Mouse (Mus musculus): ENCODE data around the gene Foxp4. TPM values are rescaled to one million over a fixed set of nuclear protein-coding genes. Genes with fewer than 3 reads are reported as not detected.

Foxp4 gene
- total RNA-seq, 4 experiments from 2014 or later, result 21.5 to 39.2 (median 31.0) TPM

DNA sequence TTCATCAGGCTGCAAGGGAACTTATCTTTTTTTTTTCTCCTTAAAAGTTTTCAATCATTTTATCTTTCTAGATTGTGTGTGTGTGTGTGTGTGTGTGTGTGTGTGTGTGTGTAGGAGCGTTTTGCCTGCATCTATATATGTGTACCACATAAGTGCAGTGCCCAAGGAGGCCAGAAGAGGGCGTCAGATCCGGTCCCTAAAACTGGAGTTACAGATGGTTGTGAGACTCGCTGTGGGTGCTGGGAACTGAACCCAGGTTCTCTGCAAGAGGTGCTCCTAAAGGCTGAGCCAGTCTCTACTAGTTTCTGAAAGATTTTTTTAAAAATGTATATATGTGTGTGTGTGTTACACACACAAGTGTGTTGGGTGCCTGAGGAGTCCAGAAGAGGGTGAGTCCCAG is 5.0 kb upstream of the Foxp4 start:
- DNase-seq, result no peak

DNA sequence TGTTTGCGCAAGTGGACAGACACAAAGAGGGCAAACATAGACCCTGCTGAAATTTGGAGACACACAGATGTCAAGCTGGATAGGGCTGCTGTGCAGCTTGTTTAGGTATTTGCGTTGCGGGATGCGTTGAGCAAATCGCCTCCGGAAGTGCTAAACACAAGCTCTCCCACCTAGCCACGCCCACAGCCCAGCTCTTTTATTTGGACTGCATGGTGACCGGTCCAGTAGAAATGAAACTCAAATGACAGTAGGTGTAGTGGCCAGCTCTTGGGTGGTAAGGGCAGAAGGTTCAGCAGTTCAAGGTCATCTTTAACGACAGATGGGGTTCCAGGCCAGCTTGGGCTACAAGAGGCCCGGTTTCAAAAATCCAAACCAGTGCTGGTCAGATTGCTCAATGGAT is 1.5 kb upstream of the Foxp4 start:
- no peak for DNase-seq

DNA sequence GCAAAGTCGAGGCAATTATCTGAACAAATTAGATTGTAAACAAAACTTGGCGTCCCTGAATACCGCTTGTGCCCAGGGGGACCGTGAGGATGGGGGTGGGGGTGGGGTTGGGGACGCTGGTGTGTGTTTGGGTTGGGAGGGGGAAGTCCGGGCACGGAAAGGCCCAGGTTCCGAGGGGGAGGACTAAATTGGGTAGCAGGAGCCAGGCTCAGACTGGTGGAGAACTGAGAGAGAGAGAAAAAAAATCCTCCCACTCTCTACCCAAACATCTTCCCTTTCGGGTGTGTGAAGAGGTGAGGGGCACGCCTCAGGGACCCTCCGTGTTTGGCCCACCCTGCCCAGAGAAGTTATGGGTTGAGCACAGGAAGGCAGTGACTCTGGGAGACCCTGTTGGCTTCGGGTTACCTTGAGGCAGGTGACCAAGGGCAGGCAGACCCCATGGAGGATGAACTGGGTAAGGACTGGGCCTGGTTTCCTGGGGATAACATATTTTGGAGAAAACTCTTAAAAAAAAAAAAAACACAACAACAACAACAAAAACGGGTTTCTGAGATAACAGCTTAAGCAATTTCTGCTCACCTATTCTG is 988 bp upstream of the Foxp4 start:
- no peak for DNase-seq

DNA sequence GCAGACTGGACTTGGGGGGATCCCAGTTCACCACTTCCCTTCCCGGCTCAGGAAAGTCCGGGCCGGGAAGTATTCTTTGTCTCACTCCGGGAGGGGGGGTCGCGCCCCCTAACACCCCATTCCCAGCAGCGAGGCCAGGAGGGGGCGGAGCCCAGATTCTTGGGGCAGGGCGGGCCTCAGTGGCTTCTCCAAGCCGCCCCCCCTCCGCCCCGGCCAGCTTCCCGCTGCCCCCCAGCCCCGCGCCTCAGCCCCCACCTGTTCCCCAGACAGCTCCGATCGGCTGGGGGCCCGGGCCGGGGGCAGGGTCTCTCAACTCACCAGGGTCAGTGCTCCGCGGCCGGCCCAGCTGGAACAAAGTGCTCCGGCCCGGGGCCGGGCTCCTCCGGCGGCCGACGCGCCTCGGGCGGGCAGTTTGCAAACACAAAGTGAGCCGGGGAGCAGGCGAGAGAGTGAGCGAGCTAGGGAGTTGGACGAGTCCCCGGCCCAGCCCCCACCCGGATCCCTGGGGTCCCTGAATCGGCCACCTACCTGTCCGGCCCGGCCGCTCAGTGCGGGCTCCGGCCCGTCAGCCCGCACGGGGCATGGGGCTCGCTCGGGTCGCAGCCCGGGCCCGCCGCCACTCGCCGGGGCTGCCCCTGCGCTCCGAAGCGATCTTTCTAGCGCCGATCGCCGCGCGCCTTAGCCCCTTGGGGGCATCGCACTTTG is 615 bp downstream of the Foxp4 start:
- peak; percentile 32 for DNase-seq

DNA sequence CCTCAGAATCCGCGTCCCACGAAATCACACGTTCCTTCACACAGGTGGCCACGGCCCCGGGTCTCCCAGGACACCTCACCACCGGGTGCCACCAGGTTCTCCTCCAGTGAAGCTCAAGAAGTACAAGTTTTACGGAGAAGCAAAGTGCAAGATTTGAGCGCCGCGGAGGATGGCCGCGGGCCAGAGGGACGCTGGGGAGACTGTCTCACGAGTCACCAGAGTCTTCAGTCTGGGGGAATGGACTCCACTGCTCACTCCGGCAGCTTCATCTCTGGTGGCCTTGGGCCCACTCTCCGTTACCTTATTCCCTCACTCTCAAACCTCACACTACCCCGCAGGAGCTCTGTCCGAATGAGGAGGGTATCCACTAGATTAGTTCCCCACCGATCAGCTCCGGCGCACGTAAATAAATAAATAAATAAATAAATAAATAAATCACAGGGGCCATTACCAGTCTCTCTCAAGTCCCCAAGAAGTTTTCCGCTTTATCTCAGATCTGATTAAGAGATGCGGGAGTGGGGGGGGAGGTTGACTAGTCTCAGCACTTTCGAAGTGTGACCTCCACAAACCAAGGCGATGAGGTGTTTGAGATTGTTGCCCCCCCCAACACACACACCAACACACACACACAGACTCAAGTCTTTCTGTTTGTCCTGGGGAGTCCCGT is 1.3 kb downstream of the Foxp4 start:
- peak; percentile 30 for DNase-seq

DNA sequence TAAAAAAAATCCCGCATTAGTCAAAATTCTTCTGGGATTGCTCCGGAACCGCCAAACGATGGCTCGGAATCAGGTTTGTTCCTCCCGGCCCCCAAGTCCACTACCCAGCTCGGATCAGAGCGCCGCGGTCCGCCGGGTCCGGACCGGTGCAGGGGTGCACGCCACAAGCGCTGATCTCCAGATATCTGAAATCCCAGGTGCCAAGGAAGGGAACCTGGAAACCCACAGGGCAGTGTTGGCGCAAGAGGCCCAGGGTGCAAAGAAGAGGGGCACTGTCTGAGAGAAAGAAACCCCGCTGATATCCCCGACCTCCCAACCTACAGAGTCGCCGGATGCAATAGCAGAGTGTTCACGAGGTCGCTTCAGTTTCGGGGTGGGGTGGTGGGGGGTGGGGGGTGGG is 1.9 kb downstream of the Foxp4 start:
- DNase-seq, result no peak

- no peak for DNase-seq
Measured at GRCm38 (mm10) chr17:47922116-47922515, 2.3 kb downstream of the Foxp4 start.

- DNase-seq, result no peak
Measured at GRCm38 (mm10) chr17:47921136-47921665, 3.2 kb downstream of the Foxp4 start.

DNA sequence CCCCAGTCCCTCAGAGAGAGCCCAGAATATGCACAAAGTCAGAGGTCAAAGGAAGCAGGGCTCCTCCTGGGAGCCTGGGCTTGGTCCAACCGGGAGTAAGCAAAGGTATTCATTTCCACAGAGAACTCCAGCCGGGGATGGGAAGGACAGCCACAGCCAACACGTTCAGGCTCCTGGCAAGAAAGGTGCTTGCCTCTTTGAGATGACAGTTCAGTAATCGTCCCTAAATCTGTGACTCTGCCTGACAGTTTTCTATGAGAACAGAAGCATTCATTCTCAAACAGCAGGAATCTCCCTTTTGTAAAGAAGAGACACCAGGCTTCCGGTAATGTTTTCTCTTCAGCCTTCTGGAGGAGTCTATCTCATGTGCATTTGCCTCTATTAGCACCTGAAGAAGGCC is 4.6 kb downstream of the Foxp4 start:
- no peak for DNase-seq

GRCm38 (mm10) chr17:47917907-47918306 is 6.5 kb downstream of the Foxp4 start:
- no peak for DNase-seq

DNA sequence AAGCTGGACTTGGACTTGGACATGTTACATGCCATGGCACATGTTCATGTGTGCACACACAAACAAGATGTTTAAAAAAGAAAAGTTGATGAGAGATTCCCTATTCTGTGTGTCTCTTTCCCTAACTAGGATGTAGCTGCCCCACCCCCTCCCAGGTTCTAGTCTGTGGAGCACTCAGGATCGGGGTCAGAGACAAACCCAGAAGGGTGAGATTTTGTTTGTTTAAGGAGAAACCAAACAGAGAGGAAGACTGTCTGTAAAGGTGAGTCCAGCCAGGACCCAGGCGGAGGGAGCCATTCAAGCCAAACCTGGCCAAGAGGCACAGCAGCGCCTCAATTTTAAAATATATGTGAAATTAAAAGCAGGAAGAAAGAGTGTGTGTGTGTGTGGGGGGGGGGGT is 7.2 kb downstream of the Foxp4 start:
- no peak for DNase-seq

DNA sequence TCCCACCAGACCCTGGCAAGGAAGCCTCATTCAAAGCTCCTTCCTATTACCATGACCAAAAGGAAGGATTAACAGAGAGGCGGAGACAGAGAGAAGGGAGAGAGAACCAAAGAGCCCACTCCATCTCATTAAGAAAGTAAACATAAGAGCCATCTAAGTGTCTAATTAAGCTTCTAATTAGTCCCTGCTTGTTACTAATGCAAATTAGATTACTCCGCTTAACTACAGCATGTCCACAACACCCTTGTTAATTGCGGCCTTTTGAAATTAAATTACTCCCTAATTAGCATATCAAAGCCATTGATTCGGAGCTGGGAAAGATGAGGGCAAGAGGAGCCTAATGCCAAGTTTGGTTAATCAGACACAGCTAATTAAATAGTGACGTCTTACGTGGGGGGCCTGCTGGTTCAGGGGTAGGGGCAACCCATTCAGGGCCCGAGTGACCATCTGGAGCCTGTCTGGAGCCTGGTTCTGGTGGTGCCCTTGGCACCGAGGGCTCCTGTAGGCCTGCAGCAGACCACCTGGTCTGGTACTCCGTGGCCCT is 9.7 kb downstream of the Foxp4 start:
- DNase-seq, result no peak

GRCm38 (mm10) chr17:47909091-47910001 is 15.1 kb downstream of the Foxp4 start:
- DNase-seq, result peak; percentile 50

- DNase-seq, result no peak
Measured at GRCm38 (mm10) chr17:47908079-47908478, 16.4 kb downstream of the Foxp4 start.

DNA sequence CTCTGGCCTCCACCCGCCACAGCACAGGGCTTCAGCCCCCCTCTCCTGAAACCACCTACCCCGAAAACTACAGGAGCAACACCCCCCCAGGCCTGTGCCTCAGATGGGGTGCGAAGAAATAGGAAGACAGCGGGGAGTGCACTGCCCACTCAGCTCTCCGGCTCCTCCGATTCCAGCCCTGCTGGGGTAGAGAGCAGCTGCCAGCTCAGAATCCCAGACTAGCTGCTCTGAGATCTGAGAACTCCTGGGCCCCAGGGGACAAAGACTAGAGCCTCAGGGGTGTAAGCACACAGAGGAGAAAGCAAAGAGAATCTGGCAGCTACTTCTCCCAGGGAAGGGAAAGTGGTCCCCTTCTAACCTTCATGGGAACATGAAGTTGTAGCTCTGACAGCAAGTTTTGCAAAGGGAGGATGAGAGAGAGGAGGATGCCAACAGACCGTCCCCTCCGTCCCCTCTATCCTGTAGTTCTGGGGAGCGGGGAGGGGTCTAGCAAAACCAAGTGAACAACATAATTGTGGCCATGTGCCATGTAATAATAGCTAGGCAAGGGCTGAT is 17.0 kb downstream of the Foxp4 start:
- DNase-seq, result no peak

GRCm38 (mm10) chr17:47903846-47904680 is 20.4 kb downstream of the Foxp4 start:
- DNase-seq, result no peak

- DNase-seq, result no peak
Measured at GRCm38 (mm10) chr17:47901782-47902181, 22.7 kb downstream of the Foxp4 start.

- DNase-seq, result no peak
Measured at GRCm38 (mm10) chr17:47900716-47901115, 23.7 kb downstream of the Foxp4 start.

- no peak for DNase-seq
Measured at GRCm38 (mm10) chr17:47899156-47899555, 25.3 kb downstream of the Foxp4 start.

DNA sequence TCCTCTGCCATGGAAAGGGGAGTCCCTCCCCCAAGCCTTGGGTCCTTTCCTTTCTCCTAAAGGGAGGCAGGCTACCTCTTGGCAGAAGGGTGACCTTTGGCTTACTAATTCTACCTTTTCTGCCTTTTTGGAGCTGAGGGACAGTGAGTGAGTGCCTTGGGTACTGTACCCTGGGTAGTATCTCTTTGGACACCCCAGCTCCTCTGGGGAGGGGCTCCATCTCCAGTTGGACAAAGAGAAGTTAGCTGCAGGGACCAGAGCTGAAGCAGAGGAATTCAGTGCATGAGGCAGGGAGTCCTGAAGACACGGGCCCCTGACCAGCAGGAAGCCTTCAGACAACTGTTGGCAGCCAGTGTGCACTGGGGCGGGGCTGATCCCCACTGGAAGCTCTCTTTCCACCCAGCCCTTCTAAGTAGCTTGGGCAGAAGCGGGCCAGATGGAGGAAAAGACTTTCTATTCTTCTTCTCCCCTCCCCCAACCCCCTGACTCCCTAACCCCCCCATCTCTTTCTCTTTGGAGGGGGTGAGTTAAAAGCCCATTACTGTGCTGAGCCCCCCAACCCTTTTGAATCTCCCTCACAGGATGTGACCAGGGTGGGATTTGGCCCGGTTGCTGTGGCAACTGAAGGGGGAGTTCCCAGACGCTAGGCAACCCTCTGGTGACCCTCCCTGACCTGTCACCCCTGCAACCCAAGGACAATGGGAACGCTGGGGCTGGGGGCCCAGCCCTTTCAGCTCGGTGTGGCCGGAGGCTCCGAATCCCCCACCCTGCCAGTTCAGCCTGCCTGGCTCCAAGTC is 26.3 kb downstream of the Foxp4 start:
- DNase-seq, result no peak

Measured in adrenal gland, adult 8-10 months (tissue).